Mouse (Mus musculus) CD4-positive, CD25-positive, alpha-beta regulatory T cell, adult 2 months (primary cell): ENCODE measurements at regions not wholly inside any gene's neighbourhood (a gene's known extent, or its start where the extent isn't known, plus 50 kb on each side); places are given as distances from the start of the nearest gene placed in this dataset.

Experiments
- DNase-seq: peaks from one replicate; pipeline ENCODE4 v3.0.0-alpha.2; 2012; ENCODE audit warnings: low read depth, low spot score

- no peak for DNase-seq
Measured at GRCm38 (mm10) chr9:52379031-52379430, 210.7 kb upstream of the Zc3h12c start.

DNA sequence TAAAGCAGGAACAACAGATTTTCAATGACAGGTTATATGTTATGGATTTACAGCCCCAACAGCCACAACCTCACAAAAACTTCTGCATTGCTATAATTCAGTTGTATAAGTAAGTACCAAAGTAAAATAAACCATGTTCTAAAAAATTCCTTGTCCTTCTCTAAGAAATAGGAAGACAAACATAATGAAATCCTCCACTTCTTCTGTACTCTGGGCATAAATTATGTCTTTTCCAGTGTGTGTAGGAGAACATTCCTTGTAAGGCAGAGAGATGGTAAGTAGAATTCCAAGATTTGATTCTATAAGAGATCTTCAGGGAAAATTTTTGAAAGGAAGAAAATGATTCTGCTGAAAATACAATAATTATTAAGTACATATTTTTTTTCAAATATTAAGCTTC lies 209.4 kb upstream of the Zc3h12c start:
- no peak for DNase-seq

DNA sequence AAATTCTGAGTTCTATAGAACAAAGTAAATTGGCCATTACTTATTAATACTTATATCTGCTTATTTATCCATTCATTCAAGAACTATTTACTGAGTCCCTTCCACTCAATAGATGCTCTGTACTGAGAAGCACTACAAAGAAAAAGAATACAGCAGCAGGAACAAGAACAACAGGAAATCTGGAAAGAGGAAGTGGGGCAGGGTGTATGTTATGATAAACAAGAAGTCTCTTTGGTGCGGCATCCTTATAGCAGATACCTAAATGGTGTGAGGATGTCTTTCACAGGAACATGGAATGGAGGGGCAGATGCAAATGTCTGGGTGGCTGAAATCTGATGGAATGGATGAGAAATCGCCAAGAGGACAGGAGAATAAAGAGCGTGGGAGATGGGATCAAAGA lies 208.5 kb upstream of the Zc3h12c start:
- no peak for DNase-seq

GRCm38 (mm10) chr9:52371296-52371695 lies 202.9 kb upstream of the Zc3h12c start:
- no peak for DNase-seq

- DNase-seq = no peak
Measured at GRCm38 (mm10) chr9:52368911-52369310, 200.5 kb upstream of the Zc3h12c start.

DNA sequence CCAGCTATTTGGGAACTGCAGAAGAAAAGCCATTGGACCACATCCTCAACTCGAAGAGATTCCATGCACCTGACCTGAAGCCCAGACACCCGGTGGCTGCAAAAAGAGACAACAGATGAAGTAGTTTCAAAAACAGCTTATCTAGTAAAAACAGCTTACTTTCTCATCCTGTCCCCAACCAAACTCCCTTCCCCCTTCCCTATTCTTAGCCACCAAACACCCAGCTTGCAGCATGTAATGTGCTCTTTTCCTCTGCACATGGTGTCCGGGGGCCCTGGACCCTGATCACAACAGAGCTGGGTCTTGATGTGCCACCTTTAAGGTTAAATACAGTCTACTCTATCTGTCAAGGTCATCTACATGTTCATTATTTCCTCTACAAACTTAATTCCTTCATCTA lies 199.7 kb upstream of the Zc3h12c start:
- no peak for DNase-seq

GRCm38 (mm10) chr9:52366046-52366445 lies 197.7 kb upstream of the Zc3h12c start:
- no peak for DNase-seq

DNA sequence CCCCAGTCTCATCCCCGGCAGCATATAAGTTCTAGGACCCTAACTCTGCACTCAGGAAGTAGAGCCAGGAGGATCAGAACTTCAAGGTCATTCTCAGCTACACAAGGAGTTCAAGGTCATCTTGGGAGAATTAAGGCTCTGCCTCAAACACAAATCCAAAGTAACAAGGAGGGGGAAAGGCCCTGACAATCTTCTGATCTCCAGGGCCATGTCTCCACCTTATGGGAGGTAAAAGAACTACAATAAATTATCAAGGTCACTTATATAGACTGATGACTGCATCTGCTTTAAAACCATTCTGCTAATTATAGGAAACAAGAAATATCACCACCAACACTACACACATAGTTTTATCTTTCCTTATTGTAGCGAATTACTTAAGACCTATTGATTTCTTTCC lies 193.2 kb upstream of the Zc3h12c start:
- DNase-seq = peak; percentile 18

GRCm38 (mm10) chr9:52359416-52359815 lies 191.0 kb upstream of the Zc3h12c start:
- DNase-seq = no peak

GRCm38 (mm10) chr9:52356549-52356948 lies 188.2 kb upstream of the Zc3h12c start:
- DNase-seq = peak; percentile 18

- DNase-seq = no peak
Measured at GRCm38 (mm10) chr9:52355187-52355982, 187.0 kb upstream of the Zc3h12c start.

DNA sequence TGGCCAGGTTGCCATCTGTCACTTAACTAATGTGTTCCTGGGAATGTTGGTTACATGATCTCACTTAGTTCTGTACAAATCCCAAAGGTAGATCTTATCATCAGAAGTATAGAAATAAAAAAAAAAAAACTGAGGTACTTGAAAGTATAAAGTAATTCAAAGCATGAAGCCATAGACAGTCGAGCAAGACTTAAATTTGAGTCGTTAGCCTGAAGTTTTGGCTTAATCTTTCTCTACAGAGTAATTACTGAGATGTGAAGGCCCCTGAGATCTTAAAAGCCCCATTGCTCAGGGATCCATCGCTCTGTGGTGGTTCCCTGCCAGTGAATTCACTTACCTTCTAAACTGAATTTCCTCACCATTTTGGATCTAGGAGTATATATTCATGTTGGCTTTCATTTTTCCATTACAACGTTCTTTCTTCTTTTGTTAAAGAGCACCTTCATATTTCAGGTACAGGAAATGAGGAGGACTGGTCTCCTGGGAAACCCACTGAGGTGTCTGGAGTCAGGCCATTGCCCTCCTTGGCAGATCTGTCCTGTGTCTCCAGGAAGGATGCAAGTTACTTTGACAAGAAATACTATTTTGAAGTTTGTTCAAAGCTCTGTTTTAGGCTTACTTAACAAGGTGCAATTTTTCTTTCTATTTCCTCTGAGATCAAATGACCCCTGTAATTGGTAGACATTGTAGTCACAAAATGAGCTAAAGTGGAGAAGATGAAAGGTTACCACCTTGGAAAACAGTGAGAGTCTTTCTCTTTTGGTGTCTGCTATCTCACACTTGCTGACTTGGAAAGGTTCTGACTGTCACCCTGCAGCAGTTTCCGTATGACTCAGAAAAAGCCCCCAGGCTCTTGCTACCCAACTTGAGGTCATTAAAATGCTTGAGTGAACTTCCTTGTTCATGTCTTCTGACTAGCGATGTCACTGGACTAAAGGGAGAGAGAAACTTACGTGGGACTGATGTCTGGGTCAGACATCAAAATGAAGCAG lies 180.5 kb upstream of the Zc3h12c start:
- DNase-seq = peak; percentile 59

DNA sequence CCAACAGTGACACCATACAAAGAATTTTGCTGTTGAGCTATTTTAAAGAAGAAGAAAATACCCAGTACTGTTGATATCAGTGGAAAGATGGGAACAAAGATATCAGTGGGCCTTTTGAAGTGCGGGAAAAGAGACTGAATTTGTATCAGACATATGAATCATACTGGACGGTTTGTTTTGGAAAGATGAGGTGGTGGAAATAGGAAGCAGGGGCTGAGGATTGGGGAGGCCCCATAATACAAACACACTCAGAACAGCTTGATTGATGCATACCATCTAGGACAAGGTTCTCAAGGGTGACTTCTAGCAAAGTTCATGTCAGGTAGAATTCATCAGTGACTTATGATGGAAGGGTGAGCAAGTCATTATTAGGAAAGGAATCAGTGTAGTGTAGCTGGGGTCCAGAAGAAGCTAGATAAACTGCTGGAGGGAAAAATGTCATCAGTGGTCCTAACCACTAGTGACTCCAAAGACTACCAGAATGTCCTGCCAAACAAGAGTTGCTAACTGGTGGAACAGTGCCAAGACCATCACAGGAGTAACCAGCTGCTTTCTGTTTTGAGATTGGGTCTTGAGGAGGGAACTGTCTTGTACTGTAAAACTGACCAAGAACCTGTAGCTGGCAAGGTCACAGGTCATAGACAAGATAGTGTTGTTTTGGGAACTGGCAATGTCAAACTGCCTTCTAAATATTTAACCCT lies 176.0 kb upstream of the Zc3h12c start:
- no peak for DNase-seq

DNA sequence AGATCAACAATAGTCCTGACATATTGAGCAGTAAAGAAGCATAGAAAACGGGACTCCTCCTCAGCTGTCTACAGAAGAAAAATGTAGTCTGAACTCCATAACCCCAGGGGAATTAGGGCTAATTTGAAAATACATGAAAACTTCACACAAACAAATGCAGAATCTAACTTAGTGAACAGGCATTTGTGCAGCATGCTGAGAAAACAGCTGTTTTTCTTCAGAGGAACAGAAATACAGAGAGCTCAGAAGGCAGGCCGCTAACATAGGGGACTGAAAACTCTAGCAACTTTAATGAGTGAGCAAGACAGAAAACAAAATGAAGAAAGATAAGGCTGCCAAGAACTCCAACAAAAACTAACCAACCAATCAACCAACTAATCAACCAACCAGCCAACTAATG lies 172.7 kb upstream of the Zc3h12c start:
- DNase-seq = no peak

DNA sequence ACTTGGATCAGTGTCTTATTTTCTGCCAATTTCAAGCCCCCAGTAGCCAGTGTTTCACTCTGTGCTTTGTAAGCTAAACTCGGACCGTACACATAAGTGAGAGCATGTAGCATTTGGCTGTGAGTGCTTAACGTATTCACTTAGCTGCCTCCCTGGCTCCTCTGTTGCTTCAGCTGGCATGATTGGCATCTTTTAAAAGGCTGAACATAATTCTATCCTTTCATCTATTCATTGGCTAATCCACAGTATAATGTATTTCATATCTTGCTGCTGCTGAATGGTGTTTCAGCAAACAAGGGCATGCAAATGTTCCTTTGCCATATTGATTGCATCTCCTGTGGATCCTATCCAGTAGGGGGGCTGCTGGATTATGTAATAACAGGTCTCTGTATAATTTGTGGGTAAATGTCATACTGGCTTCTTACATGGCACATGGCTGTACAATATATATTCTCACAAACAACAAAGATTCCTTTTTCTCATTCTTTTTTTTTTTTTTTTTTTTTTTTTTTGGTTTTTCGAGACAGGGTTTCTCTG lies 169.5 kb upstream of the Zc3h12c start:
- DNase-seq = no peak

DNA sequence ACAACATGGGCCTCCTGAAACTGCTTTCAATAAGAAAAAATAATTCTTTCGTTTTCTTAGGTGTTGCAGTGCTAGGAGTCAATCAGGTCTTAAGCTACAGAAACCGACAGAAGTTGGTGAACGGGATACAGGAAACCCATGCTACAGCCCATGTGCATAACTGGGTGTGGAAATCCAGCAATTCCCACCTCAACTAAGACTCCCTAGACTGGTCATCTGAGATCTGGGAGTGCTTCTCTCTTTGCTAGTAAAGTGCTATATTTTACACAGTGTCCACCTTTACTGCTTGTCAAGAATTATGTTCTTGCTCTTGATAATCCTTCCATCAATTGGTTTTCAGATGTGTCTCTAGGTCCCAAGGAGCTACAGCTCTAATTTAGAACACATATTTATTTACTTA lies 166.4 kb upstream of the Zc3h12c start:
- no peak for DNase-seq

- DNase-seq = no peak
Measured at GRCm38 (mm10) chr9:52333884-52334283, 165.5 kb upstream of the Zc3h12c start.

- no peak for DNase-seq
Measured at GRCm38 (mm10) chr9:52331748-52332147, 163.4 kb upstream of the Zc3h12c start.

GRCm38 (mm10) chr9:52330652-52331051 lies 162.3 kb upstream of the Zc3h12c start:
- DNase-seq = no peak

DNA sequence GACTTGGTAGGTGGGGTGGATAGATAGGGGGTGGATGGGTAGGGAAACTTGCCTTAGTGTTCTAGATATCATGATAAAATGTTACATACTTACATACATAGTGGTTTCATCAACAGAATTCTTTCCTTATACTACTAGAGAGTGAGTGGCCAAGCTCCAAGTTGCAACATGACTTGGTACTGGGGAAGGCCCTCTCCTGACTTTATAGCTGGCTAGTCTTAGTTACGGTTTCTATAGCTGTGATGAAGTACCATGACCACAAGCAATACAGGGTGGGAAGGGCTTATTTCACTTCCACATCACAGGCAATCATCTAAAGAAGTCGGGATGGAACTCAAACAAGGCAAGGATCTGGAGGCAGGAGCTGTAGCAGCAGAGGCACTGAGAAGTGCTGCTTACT lies 156.0 kb upstream of the Zc3h12c start:
- no peak for DNase-seq

DNA sequence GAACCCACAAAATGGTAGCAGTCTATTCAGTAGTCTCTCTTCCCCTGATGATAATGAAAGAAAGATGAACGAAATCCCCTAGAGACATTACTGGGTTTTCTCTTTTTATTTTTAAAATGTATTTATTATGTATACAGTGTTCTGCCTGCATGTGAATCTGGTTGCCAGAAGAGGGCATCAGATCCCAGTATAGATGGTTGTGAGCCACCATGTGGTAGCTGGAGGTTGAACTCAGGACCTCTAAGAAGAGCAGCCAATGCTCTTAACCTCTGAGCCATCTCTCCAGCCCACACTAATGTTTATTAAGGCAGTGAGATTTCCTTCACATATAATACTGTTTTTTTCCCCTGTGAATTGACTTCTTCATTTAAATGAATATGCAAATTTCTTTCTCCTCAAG lies 155.4 kb upstream of the Zc3h12c start:
- DNase-seq = peak; percentile 18

DNA sequence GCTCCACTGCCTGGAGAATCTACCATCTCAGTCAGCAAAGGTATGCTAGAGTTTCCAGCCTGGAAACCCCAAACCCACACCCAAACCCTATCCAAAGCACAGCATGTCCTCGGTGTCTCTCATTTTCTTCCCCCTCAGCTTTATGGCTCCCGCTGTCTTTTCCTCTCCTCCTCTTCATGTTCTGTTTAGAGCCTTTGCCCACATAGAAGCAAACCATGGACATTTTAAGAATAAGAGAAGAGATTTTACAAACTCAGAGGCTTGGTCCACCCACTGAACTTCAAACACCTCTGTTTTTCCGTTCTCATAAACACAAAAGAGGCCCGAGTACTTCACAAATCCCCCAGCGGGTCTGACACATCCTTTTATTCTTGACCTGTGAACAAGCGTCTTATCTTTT lies 154.9 kb upstream of the Zc3h12c start:
- DNase-seq = no peak
